Mouse (Mus musculus) limb, embryonic 14.5 days (tissue): ENCODE results near the gene 6030458C11Rik. TPM values are rescaled to one million over a fixed set of nuclear protein-coding genes. Genes with fewer than 3 reads are reported as not detected.
A peak's percentile ranks its signal among the peaks of the same experiment; 100 is the strongest.

Experiments
- ATAC-seq: fragments of 200-750 bp; cut with Nextera tagmentation; 2 replicates; pipeline ENCODE4 v1.8.0; 2017; ENCODE audit warnings: low read depth, moderate number of reproducible peaks, moderate TSS enrichment; ENCODE audit not compliant: low FRiP score
- DNase-seq: peaks from one replicate; pipeline ENCODE4 v3.0.0-alpha.2; 2015; ENCODE audit warnings: low spot score
- H3K27ac ChIP-seq: fragments of 300-500 bp; sonication (generic); replicated peaks from 2 replicates; pipeline ENCODE4 v1.5.1; 2014; ENCODE audit warnings: low read depth, mild to moderate bottlenecking, low read length, moderate library complexity, mixed read lengths
- H3K27me3 ChIP-seq: fragments of 300-500 bp; sonication (generic); 2 replicates; pipeline ENCODE4 v1.6.1; 2014; ENCODE audit warnings: low read length, mixed read lengths; ENCODE audit not compliant: control insufficient read depth, insufficient read depth
- H3K36me3 ChIP-seq: fragments of 300-500 bp; sonication (generic); 2 replicates; pipeline ENCODE4 v1.6.1; 2014; ENCODE audit warnings: mild to moderate bottlenecking, low read length, moderate library complexity, mixed read lengths; ENCODE audit not compliant: control insufficient read depth, insufficient read depth
- H3K4me1 ChIP-seq: fragments of 300-500 bp; sonication (generic); 2 replicates; pipeline ENCODE4 v1.6.1; 2014; ENCODE audit warnings: antibody characterized with exemption, low read length, mixed read lengths; ENCODE audit not compliant: control insufficient read depth, insufficient read depth
- H3K4me2 ChIP-seq: fragments of 300-500 bp; sonication (generic); replicated peaks from 2 replicates; pipeline ENCODE4 v1.6.1; 2014; ENCODE audit warnings: low read depth, mild to moderate bottlenecking, low read length, moderate library complexity; ENCODE audit not compliant: severe bottlenecking
- H3K4me3 ChIP-seq: fragments of 300-500 bp; sonication (generic); replicated peaks from 2 replicates; pipeline ENCODE4 v1.5.1; 2014; ENCODE audit warnings: low read length
- H3K9ac ChIP-seq: fragments of 300-500 bp; sonication (generic); 2 replicates; pipeline ENCODE4 v1.6.1; 2014; ENCODE audit warnings: mild to moderate bottlenecking, low read depth, low read length, moderate library complexity; ENCODE audit not compliant: severe bottlenecking
- H3K9me3 ChIP-seq: fragments of 300-500 bp; sonication (generic); 2 replicates; pipeline ENCODE4 v1.6.1; 2016; ENCODE audit warnings: low read length; ENCODE audit not compliant: control insufficient read depth
- POLR2A ChIP-seq: fragments of 200-500 bp; IDR thresholded peaks from 2 replicates; pipeline ENCODE4 v1.8.0; 2012; ENCODE audit warnings: inconsistent platforms, mild to moderate bottlenecking, moderate library complexity, borderline replicate concordance; ENCODE audit not compliant: insufficient read depth, insufficient read length; ENCODE audit errors: extremely low read depth
- WGBS: fragments of 180-500 bp; shearing (Covaris S2); extraction: QIAGEN DNeasy Blood & Tissue Kit; methylation state at CpG from one replicate; pipeline ENCODE4 v1.1.7; 2014; 5-methylcytosine and 5-hydroxymethylcytosine counted together
- polyA plus RNA-seq, 2 experiments: library from polyadenylated mRNA; depleted of rRNA in 1 of 2; stranded (reverse) in 1 of 2; unstranded in 1 of 2; fragments of >200 nt; fragmentation: Nextera tagmentation in 1 of 2; extraction: Ambion mirVana in 1 of 2; gene quantifications; 2 replicates each; pipeline versions ENCODE4 v1.2.1 to v1.2.3; 2012 to 2014

Gene 6030458C11Rik
- polyA plus RNA-seq, 2 experiments, result 27.8 to 33.0 TPM

DNA sequence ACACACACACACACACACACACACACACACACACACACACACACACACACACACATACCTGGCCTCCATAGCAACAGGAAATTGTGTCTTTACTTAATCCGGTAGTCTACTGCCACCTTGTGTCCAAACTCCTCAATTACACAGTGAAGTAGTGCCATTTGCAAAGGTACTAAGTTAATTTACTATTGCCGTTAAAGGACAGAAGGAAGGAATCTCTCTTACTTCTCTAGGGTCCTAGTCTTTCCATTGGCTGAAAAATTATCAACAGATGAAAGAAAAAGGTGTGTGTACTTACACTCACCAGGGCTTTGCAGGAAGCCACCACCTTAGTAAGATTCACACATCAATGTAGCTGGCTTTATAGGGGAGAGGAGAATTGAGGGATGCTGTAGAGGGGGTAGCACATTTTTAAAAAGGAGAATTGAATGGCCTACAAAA, 29.0 kb downstream of the 6030458C11Rik start:
- 0% methylated on average over 2 of the region's 2 CpGs for WGBS
- DNase-seq, result peak; percentile 86
- TF ChIP-seq POLR2A, result no peak
- H3K4me2 ChIP-seq, result no peak overlapping the region
- H3K27ac ChIP-seq, result no peak overlapping the region
- no peaks in the 10 kb centered on the region for H3K9me3 ChIP-seq
- no peaks in the 10 kb centered on the region for H3K4me1 ChIP-seq
- peak; percentile 57; the same call in 1 of the 2 replicates for ATAC-seq
- H3K27me3 ChIP-seq, result no peaks in the 10 kb centered on the region
- H3K36me3 ChIP-seq, result no peaks in the 10 kb centered on the region
- no peak overlapping the region for H3K9ac ChIP-seq
- H3K4me3 ChIP-seq, result no peak overlapping the region

DNA sequence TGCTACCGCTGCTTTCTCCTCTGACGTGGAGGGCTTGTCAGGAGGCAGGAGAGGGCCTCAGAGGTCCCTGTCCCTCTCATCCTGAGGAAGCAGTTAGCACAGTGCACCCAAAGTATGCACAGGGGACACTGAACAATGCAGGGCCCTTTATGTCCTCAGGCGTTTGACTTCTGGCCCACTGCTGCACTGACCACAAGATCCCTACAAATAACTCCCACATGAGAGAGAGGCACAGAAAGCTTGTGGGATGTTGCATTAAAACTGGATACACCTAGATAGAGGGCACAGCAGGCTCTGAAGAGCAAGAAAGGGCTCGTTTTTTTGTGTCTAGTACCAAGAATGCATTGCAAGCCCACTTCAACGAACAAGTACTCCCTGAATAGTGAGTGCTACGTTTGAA, 30.1 kb downstream of the 6030458C11Rik start:
- Histone ChIP-seq H3K4me2 (no peak overlapping the region), H3K27me3 (no peaks in the 10 kb centered on the region), H3K9ac (no peak overlapping the region), H3K36me3 (no peaks in the 10 kb centered on the region), H3K27ac (no peak overlapping the region), H3K4me3 (no peak overlapping the region), H3K4me1 (0 out of 2 replicates have a peak, but pooled peaks cover 5% of the 10 kb centered on the region), H3K9me3 (no peaks in the 10 kb centered on the region)
- no peak for TF ChIP-seq POLR2A
- ATAC-seq (no peak), DNase-seq (no peak)
- WGBS, result 75% methylated on average over 6 of the region's 6 CpGs

DNA sequence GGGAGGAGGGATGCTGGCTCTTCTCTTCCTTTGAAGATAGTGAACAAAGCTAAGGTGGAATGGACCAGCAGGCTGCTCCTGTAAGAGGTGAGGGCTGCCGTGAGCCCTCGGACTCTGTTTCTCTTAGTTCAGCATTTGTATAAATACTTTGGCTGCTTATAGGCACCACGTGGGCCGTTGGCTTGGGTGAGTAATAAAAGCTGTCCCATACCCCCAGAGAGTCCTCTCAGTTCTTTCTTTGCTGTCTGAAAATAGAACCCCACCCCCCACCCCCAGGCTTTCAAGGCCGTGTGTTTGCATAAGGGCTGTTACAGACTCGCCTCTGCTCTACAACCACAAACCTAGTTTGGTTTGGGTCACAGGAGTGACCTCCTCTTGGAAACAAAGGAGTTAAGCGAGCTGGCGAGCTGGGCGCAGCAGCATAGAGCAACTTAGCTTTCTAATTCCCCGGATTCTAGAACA, 35.0 kb downstream of the 6030458C11Rik start:
- WGBS, result 25% methylated on average over 10 of the region's 10 CpGs
- 0 out of 2 replicates have a peak, but pooled peaks cover 8% of the 10 kb centered on the region for H3K4me1 ChIP-seq
- no peak for TF ChIP-seq POLR2A
- H3K9me3 ChIP-seq, result no peaks in the 10 kb centered on the region
- ATAC-seq, result peak; percentile 41
- no peak overlapping the region for H3K4me3 ChIP-seq
- H3K27ac ChIP-seq, result no peak overlapping the region
- H3K9ac ChIP-seq, result no peak overlapping the region
- DNase-seq, result no peak
- no peaks in the 10 kb centered on the region for H3K27me3 ChIP-seq
- H3K4me2 ChIP-seq, result no peak overlapping the region; the same call in 1 of the 2 replicates
- no peaks in the 10 kb centered on the region for H3K36me3 ChIP-seq

DNA sequence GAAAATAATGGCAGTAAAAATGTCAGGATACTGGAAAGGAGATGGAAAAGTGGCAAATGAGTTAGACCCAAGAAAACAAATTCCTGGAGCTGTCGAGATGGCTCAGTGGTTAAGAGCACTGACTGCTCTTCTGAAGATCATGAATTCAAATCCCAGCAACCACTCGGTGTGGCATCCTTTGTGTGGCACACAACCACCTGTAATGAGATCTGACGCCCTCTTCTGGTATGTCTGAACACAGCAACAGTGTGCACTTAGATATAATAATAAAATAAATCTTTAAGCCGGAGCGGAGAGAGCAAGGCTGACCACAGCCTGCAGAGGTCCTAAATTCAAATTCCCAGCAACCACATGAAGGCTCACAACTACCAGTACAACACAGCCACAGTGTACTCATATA, 35.9 kb downstream of the 6030458C11Rik start:
- no peak overlapping the region for H3K4me2 ChIP-seq
- no peak for TF ChIP-seq POLR2A
- no peak overlapping the region for H3K9ac ChIP-seq
- WGBS, result 74% methylated on average over 5 of the region's 5 CpGs
- no peak for ATAC-seq
- no peak overlapping the region for H3K4me3 ChIP-seq
- DNase-seq, result no peak
- H3K27ac ChIP-seq, result no peak overlapping the region
- no peaks in the 10 kb centered on the region for H3K9me3 ChIP-seq
- no peaks in the 10 kb centered on the region for H3K36me3 ChIP-seq
- H3K4me1 ChIP-seq, result 0 out of 2 replicates have a peak, but pooled peaks cover 8% of the 10 kb centered on the region
- H3K27me3 ChIP-seq, result no peaks in the 10 kb centered on the region

DNA sequence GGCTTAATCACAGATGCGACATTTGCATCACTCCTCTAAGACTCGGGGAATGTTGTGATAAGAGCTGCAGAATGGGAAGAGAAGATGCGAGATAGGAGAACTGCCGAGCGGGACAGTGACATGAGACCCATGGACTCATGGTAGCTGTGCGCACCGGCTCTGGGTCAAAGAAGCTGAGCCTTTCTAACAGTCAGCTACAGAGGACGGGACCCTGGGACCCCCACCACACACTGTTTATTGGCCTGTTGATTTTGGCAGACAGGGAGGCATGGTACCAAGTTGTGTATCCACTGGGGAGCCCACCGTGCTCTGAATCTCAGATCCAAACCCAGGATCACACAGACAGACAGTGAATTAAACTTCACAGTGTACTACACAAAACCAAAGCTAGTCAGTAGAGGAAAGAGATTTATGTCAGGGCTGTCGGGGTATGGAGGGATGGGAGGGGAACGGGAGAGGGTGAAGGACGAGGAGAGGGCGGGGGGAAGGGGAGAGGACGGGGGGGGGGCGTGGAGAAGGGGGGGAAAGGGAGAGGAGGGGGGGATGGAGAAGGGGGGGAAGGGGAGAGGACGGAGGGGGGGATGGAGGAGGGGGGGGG, 42.6 kb downstream of the 6030458C11Rik start:
- DNase-seq (no peak), ATAC-seq (no peak)
- H3K9ac ChIP-seq, result no peak overlapping the region
- no peaks in the 10 kb centered on the region for H3K27me3 ChIP-seq
- no peak overlapping the region for H3K4me3 ChIP-seq
- no peaks in the 10 kb centered on the region for H3K36me3 ChIP-seq
- no peak overlapping the region for H3K4me2 ChIP-seq
- H3K9me3 ChIP-seq, result peaks cover 1% of the 10 kb centered on the region; the same call in 1 of the 2 replicates
- WGBS, result 52% methylated on average over 15 of the region's 16 CpGs
- no peak for TF ChIP-seq POLR2A
- no peak overlapping the region for H3K27ac ChIP-seq
- H3K4me1 ChIP-seq, result peaks cover 8% of the 10 kb centered on the region
